Mouse (Mus musculus): ENCODE results near the gene Coro2b.

Gene Coro2b

DNA sequence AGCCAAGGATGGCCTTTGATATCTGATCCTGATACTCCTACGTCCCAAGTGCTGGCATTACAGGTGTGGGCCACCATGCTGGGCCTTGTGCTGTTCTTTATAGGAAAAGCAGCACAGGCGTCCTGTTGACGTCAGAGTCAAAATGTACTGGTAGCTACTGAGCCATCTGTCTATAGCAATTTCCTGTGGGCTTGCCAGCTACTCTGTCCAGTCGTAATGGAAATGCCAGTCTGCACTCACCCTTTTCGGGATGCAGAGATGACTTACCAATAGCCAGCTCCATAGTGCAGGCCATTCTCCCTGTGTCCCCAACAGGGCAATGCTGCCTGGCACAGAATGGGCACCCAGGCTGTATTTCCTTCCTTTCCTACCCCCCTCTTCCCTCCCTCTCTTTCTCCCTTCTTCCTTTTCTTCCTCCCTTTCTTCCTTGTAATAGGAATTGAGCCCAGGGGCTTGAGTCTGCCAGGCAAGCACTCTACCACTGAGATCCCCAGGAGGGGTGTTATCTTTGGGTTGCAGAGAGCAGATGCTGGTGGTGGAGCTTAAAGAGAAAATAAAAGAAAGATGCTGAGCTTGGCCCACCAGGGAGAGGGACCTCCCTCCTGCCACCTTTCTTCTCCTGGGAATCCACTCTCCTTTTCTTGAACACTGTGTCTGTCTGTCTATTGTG is 98.6 kb downstream of the Coro2b start:
- DNase-seq (ENCODE audit: low spot score) = no peak

DNA sequence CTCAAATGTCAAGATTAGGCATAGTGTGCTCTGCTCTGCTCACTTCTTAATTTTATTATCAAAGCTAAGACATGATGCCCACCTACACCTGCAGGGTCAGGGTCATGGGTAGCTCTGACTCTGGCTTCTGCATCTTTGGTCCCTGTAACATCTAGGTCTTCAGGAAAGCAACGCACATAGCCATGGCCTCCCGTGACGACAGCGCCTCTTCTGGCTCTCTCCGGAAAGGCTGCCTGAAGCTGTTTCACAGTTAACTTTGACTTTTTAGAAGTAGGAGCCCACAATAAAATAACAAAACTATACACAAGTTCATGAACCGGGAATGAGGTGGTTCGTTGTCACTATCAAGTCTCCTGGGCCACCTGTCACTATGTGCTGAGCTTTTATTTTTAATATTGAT is 99.4 kb downstream of the Coro2b start:
- DNase-seq (ENCODE audit: low spot score) = no peak

DNA sequence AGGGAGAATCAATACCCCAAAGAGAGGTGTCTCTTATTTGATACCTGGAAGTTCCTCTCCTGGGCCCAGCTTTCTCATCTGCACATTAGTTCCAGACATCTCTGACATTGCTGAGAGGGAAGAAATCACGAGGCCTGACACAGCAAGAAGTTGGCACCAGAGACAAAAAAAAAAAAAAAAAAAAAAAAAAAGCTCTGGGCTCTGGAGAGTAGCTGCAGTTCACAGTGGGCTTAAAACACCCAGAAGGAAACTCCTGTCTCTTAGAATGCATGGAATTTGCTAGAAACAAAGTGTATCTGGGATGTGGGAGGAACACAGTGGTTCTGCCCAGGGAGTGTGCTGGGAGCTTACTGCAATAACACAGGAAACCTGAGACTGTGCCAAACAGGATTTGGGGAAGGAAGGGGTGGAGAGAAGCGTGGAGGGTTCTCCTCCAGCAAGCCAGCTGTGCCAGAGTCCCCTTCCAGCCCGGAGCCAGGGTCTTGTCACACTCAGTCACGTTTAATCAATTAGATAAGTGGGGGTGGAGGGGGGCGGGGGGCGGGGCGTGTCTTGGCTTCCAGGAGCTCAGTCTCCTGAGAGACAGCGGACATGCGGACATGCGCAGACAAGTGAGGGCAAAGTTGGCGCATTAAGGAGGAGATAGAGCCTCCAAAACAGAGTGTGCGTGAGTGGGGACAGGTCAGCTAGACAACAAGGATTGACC is 101.1 kb downstream of the Coro2b start:
- no peak for DNase-seq (ENCODE audit: low spot score)

DNA sequence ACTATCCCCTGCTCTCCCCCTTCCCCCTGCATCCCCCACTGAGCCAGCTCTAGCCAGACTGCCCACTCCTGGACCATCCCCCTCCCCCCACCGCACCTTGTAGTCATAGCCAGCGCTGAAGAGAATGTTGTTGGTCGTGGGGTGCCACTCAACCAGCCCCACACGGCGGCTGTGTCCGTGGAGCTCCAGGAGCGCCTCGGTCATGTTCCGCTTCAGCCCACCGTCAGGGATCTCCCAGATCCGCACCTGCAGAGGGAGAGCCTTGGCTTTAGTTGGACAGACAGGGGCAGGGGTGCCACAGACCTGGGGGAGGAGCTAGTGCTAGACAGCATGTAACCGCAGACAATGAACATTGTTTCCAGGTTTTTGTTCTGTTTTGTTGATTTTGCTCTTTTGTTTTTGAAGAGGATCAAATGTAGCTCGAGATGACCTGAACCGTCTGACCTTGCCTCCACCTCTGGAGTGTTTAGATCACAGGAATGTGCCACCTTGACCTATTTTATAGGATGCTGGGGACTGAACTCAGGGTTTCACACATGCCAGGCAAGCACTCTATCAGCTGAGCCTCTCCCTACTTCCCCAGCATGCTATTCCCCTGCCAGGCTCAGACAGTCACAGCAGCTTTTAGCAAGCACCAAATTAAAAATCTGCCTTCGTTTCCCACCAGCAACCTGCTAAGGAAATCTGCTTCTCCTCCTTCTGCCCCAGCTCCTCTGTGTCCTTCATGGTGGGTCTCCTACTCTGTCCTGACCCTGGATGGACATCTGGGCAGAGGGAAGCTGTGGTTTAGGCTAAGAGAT is 104.4 kb downstream of the Coro2b start:
- no peak for DNase-seq (ENCODE audit: low spot score)

DNA sequence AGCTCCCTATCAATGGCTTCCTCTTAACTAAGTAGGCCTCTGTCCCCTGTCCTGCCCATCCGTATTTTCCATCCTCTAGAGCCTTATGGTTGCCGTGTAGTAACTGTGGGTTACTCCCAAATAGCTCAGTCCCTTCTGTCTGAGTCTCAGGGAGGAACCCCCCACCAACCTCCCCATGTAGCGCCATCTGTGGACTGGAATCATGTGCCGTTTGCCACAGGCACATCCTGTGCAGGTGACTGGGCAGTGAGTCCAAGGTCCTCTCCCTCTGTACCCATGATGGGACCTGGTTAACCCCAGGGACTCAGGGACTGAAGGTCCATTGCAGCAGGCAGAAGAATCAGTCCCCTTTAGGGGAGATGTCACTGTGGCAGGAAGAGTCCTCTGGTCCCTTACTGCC is 106.1 kb downstream of the Coro2b start:
- DNase-seq (ENCODE audit: low spot score) = no peak

DNA sequence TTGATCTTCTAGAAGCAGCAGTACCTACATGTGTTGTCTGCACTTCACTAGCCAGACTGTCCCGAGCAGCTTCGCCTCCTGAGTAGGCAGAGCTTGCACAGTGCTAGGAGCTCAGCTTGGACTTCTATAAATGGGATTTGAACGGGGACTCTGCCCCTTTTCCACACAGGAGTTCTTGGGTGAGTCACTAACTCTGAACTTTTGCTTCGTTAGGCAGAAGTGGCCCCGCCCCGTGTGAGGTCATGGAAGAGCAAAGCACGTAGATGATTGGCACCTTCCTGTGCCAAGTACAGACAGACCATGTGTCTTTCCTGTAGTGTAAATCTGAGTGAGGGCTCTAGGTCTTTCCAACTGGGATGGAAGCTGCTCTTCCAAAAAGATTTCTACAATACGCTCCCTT is 109.8 kb downstream of the Coro2b start:
- DNase-seq (ENCODE audit: low spot score) = no peak

DNA sequence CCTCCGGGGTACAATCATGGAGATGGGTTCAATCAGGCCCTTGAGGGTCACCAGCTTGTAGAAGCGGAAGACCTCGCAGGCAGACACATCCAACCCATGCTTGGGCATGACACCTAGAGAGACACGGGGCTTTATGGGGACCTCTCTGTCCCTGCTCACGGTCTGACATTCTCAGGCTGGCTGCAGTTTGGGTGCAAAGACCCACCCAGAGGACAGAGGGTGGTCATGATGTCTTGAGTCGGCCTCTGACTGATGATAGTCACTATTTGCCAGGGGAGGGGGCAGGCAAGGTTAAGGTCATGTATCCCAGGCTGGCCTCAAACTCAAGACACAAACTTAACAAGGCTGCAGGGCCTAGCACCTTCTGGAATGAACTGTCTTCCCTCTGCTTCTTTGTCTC is 110.3 kb downstream of the Coro2b start:
- DNase-seq (ENCODE audit: low spot score) = no peak

DNA sequence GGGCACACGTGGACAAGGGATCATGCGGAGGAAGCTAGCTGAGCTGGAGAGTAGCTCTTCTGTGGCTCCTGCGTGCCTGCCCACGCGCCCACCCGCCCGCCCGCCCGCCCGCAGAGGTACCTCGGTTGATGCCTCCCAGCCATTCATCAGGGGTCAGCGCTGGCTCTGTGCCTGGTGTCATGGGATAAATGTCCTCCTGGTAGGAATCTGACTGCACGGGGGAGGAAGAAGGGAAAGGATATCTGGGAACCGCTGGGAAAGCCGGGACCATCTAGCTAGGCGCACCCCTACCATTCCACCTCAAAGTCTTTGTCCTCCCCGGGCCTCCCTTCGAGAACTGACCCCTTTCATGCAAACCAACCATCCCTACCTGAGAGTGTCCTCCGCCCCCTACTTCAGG is 110.8 kb downstream of the Coro2b start:
- no peak for DNase-seq (ENCODE audit: low spot score)

DNA sequence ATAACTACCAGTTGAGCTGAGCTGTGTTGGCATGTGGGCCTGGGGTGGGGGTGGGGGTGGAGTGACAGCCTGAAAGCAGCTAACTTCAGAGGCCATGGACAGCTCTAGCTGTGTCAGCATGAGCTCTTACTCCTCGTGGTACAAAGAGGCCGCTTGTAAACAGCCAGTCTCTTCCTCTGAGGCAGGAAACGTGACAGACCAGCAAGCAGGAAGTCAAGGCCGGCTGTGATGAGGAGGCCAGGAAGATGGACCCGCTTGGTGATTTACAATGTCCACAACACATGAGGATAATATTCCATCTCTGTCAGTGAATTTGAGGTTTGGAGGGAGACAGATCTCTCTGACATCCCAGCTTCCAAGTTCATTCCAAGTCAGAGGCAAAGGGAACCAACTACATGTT is 111.6 kb downstream of the Coro2b start:
- DNase-seq (ENCODE audit: low spot score) = no peak

DNA sequence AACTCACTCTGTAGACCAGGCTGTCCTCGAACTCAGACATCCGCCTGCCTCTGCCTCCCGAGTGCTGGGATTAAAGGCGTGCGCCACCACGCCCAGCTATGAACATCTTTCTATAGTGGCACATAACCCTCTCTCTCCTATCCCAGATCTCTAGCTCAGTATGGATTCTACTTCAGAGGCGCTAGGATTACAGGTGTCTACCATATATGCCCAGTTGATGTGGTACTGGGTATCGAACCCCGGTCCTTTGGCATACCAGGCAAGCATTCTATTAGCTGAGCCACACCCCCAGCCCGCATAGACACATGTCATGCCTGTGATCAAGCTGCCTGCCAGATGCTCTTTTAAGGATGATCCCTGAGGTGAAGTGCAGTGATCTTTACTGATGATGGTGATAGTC is 113.0 kb downstream of the Coro2b start:
- DNase-seq (ENCODE audit: low spot score) = no peak

DNA sequence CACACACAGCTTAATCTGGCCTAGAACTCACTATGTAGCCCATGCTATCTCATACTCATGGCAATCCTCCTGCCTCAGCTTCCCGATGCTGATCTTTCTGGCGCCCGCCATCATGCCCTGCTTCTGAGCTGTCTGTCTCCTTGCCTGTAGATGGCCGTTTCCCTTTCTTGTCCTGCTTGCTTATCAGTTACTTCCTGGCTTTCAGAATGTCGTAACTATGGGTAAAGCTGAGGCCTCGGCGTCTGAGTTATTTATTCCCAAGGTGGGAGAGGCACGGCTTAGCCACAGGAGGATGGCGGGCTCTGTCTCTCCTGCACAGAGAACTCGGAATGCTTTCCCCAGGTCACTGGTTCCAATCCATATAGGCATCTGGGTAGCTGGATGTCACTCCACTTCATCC is 113.9 kb downstream of the Coro2b start:
- no peak for DNase-seq (ENCODE audit: low spot score)

DNA sequence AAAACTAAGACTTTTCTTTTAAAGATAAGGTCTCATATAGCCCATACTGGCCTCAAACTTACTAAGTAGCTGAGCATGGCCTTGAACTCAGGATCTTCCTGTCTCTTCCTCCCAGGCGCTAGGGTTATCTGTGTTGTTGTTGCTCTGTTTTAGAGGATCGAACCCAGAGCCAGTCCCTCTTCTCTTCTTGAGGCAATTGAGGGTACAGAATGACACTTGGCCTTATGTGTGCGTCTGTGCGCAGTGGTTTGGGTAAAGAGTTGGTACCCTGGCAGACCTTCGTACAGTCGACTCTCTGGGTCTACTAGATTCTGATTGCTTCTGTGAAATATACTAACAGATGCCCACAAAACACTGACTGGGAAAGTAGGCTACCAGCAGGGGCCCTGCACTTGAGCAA is 114.9 kb downstream of the Coro2b start:
- DNase-seq (ENCODE audit: low spot score) = no peak

DNA sequence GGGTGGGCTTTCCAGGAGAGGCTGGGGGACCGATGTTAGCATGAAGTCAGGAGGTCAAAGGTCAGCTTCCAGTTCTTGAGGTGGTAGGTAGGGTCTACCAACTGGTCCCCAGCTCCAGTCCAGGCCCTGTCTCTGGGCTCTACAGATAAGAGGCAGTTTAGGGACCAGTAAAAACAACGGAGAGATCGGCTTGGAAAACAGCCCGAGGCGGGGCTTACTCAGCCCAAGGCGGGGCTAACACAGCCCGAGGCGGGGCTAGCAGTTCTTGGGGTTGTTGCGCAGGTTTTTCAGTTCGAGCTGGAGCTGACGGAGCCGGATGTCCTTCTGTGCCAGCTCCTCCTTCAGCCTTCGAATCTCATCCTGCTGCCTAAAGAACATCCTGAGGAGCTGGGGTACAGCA is 115.8 kb downstream of the Coro2b start:
- DNase-seq (ENCODE audit: low spot score) = peak; percentile 86

DNA sequence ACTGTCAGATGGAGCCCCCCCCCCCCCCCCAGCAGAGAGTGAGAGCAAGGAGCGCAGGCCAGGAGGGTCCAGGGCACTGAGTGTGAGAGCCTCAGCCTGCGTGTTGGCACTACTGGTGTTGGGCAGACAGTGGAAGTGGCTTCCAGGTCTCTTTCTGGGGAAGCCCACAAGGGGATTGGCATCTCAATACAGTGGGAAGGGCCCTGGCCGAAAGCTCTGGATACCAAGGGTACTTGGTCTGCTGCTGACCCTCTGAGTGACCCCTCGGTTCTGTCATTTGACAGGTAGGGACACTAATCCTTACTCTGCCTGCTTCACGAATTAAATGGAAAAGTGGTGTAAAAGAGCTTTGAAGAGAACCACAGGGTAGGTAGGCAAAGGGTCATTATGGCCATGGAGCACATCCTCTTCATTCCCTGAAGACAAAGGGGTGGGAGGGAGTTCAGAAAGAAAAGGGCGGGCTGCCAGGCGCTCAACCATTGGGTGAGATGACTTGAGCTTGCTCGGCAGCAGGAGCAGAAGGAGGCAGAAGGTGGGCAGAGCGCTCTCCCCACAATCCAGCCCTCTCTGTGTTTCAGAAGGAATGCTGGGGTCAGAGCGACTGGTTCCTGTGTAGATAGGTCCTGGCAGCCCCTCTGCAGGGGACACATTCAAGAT is 116.5 kb downstream of the Coro2b start:
- DNase-seq (ENCODE audit: low spot score) = no peak

DNA sequence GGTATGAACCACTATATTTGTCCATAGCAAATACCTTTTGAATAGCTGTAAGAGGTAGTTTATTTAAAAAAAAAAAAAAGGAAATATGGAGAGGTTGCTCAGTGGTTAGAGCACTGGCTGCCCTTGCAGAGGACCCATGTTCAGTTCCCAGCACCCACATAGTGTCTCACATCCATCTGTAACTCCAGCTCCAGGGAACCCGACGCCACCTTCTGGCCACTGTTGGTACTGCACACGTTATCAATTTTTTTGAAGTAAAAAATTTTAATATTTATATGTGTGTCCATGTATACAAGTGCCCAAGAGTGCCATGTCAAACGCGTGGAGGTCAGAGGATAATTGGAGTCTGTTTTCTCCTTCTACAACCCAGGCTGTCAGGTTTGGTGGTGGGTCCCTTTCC is 118.1 kb downstream of the Coro2b start:
- no peak for DNase-seq (ENCODE audit: low spot score)

DNA sequence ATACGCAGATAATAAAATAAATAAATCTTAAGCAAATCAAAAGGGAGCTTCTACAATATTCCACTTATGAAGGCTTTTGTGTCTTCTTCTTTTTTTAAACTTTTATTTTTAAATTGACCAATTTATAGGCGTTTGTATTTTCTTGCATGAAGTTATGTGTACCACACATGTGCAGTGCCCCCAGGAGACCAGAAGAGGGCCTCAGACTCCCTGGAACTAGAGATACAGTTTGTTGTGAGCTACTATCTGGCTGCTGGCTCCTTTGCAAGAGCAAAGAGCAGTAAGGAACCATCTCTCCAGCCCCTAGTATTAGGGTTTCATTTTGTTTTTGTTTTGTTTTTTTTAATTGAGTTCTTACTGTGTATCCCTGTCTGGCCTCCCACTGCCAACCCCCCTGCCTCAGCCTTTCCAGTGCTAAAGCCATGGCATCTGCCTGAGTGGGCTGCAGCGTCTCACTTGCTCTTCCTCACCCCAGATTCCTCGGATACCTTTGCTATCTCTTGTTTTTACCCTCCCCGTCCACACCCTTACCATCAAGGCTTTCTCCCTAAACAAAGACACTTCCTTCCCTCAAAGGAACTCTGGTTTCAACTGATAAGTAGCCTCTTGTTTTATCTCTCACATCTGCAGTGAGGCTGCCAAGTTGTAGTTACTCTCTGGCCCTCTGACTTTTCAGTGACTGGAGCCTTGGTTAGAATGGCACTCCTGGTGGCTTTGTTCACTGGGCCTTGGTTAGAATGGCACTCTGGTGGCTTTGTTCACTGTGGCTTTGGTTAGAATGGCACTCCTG is 129.3 kb downstream of the Coro2b start:
- no peak for DNase-seq (ENCODE audit: low spot score)

DNA sequence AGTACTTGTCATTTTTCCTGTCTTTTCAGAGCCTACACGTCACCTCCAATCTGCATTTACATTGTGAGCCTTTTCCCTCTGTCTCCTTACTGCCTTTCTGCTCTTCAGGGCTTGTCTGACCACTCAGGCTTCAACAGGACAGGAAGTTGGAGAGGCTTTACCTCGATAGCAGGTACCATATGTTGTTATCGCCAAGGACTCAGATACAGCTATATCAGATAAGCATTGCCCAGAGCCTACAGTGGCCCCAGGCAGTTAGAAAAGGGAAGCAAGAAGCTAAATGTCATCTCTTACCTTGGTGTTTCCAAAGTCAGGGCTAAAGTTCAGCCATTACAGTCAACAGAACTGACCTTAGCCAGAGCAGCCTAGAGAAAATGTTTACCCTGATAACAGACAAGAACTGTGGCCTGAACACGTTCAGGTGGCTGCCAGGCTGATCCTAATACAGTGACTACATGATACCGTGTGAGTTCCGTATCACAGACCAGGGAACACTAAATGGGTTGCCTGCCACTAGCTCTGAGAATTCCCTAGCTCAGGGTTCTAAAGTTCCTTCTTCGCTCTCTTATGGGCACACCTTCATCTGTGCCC is 130.3 kb downstream of the Coro2b start:
- no peak for DNase-seq (ENCODE audit: low spot score)

DNA sequence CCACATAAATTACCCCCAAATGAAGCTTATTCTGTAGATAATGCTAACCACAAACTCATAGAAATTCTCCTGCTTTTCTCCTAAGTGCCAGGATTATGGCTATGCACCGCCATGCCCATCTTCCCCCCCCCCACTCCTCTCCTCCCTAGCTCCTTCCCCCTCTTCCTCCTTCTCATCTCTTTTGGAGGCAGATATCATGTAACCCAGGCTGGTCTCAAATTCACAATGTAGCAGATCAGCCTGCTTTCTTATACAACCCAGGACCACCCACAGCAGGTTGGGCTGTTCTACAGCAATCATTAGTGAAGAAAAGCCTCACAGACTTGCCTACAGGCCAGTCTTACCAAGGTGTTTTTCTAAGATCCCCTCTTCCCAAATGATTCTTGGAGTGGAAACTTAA is 135.3 kb downstream of the Coro2b start:
- no peak for DNase-seq (ENCODE audit: low spot score)

DNA sequence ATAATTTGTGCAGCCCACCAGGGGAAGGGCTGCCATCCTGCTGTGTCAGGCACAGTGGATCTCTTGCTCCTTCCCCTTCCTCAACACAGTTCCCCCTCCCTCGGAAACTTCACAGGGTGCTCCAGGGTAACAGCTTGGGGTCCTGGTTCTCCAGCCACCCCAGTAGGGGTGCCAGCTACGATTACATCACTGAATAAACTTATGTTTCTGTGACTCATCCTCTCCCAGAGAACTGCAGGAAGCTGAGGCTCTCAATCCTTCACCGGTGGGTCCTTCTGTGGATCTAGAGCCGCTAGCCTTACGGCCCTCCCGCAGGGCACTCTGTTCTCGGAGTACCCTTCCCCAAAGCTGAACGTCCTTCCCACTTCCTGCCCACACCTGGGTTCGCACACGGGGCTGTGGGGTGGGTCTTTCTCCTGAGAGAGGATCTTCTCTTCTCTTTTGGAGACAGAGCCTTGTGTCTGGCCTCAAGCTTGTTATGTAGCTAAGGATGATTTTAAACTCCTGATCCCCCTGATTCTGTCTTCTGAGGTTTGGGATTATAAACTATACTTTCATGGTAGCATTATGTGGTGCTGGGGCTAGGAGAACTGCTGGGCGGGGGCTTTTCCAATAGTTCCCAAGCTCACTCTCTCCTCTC is 136.2 kb downstream of the Coro2b start:
- DNase-seq (ENCODE audit: low spot score) = no peak

DNA sequence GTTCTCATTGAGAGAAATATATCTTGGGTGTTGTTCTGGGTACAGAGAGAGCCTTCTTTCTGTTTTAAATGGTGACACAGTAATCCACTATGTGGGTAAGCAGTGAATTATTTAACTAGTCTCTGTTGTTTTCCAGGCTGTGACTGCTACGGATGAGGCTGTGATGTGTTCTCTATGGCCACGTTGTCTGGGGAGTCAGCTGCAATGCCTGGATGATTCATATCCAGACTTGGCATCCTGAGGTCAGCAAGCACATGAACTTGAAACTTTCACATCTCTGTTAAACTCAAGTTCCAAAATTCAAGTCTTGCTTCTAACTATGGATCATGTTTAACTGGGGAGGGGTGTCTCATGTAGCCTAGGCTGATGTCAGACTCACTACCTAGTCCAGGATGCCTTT is 142.7 kb downstream of the Coro2b start:
- DNase-seq (ENCODE audit: low spot score) = no peak

DNA sequence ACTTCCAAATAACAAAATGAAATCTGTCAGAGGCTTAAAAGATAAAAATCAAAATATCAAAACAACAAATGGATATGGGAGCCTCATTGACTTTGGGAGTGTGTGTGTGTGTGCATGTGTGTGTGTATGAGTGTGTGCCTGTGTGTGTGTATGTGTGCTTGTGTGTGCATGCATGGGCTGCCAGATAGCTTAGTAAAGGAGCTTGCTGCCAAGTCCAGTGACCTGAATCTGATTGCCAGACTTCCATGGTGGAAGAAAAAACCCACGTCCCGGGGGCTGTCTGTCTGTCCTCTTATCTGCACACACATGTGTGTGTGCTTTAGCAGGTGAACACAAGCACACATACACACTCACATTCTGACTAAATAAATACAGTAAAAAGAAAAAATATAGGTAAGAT is 143.3 kb downstream of the Coro2b start:
- DNase-seq (ENCODE audit: low spot score) = no peak

Data from ovary, postnatal 14 days (tissue).